Mouse (Mus musculus): Measurements from ENCODE around the gene 2610301B20Rik. TPM values are rescaled to one million over a fixed set of nuclear protein-coding genes. Genes with fewer than 3 reads are reported as not detected.

Gene 2610301B20Rik
- total RNA-seq, 4 experiments from 2014 or later: 22.0 to 33.7 (median 27.6) TPM

Small RNAs within 50 kb of the gene (microRNA-seq; reads per million reads assigned to microRNA genes)
- 0 reads per million in 2 experiments for gene Mir3471-1
- gene n-TSaga9: 30.1 to 44.9 reads per million in 2 experiments
